Mouse (Mus musculus): Measurements from ENCODE around the gene Nexn.

DNA sequence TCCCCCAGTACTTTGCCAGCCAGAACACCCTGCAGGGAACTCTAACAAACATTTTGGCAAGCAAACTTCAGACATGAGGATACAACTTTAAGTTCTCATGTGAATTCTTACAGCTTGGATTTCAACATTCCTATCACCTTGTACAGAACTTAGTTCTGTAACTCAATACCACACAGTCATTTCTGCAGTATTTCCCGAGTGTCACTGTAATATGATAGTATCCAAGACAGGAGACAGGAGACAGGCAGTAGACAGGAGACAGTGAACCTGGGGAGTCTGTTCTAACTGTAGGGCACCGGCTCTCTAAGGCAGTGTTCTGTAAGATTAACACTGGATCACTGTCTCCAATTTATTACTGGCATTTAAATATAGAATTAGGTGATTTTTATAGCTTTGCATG is 12.3 kb upstream of the Nexn start:
- TF ChIP-seq CTCF (conservative IDR thresholded peaks at IDR 0.05; ENCODE audit: insufficient read depth, insufficient read length, low read depth, low read length) = no peak
- TF ChIP-seq POLR2A (IDR thresholded peaks at IDR 0.05; ENCODE audit: low read depth, low read length) = no peak

Data from kidney, adult 2 months (tissue).